Mouse (Mus musculus): ENCODE data around the gene Mecom. TPM values are rescaled to one million over a fixed set of nuclear protein-coding genes. Genes with fewer than 3 reads are reported as not detected.
"Not testable (repeated sequence)": the region's sequence is repeated elsewhere in the genome, so short reads cannot be mapped to it uniquely, and the experiment has no call there.

Mecom gene
- total RNA-seq, 2 experiments from 2014 or later, result 2.4 to 3.1 TPM

- DNase-seq (ENCODE audit: low spot score in 2 of 2), result no peak
These were observed 290.9 kb downstream of the Mecom start for GRCm38 (mm10) chr3:30256896-30257295.

GRCm38 (mm10) chr3:30255828-30256227, 292.0 kb downstream of the Mecom start:
- no peak for DNase-seq (ENCODE audit: low spot score in 2 of 2)

GRCm38 (mm10) chr3:30254451-30254850, 293.4 kb downstream of the Mecom start:
- DNase-seq (ENCODE audit: low spot score in 2 of 2), result no peak

- DNase-seq (ENCODE audit: low spot score in 2 of 2), result no peak
These were observed 294.1 kb downstream of the Mecom start for GRCm38 (mm10) chr3:30253714-30254113.

DNA sequence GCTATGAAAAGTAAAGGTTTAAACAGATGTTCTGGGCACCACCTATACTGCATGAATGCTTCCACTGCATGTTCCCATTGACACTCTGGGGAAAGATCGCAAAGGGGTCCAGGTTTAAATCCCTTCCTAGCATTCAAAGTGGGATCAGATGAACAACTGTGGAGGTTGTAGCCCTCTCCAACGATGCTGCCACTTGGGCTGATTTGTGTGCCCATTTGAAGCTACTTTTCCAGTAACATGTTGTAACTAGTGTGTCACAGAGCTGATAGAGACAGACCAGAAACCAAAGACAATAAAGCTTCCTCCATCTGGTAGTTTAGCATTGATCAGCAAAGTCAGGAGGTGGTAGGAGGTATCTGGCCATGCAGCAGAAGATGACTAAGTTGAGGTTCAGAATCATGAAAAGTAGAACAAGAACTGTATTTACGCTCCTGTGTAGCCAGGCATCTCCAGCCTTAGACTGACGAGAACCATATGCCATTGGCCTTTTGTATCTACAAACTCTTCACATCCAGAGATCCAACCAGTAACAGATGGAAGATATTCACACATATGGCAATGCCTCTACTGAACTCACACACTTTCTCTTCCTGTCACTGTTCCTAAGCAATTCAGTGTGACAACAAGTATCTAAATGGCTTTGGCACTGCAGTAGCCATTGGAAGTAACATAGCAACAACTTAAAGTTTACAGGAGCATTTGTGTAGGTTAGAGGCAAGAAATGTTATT, 299.0 kb downstream of the Mecom start:
- DNase-seq (ENCODE audit: low spot score in 2 of 2), result peak; percentile 10 to 59

GRCm38 (mm10) chr3:30247256-30247655, 300.6 kb downstream of the Mecom start:
- no peak for DNase-seq (ENCODE audit: low spot score in 2 of 2)

GRCm38 (mm10) chr3:30246431-30247041, 301.3 kb downstream of the Mecom start:
- no peak for DNase-seq (ENCODE audit: low spot score in 2 of 2)

- DNase-seq (ENCODE audit: low spot score in 2 of 2), result no peak
These were observed 301.9 kb downstream of the Mecom start for GRCm38 (mm10) chr3:30245950-30246349.

- DNase-seq (ENCODE audit: low spot score in 2 of 2), result no peak
These were observed 303.4 kb downstream of the Mecom start for GRCm38 (mm10) chr3:30244401-30244871.

DNA sequence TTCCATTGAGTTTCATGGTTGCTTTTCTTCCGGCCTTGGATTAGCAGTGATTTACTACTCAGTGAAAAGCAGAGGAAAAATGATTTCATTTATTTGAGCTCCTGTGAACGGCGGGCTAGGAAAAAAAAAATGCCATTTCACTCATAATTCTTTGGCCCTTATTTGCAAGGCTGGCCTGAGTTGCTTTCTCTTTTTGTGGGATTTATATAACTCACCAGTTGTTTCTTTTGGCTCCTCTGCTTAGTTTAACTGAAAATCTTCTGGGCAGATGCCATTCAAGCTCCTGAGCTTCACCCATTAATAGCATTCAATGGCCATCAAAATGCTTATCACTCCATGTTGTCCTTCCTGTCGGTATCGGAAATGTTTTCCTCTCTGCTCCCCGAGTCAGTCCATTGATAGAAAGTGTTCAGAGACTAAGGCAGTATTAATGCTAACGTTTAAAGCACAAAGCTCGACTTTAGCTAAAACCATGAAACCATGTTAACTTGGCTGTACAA, 304.0 kb downstream of the Mecom start:
- no peak for DNase-seq (ENCODE audit: low spot score in 2 of 2)

DNA sequence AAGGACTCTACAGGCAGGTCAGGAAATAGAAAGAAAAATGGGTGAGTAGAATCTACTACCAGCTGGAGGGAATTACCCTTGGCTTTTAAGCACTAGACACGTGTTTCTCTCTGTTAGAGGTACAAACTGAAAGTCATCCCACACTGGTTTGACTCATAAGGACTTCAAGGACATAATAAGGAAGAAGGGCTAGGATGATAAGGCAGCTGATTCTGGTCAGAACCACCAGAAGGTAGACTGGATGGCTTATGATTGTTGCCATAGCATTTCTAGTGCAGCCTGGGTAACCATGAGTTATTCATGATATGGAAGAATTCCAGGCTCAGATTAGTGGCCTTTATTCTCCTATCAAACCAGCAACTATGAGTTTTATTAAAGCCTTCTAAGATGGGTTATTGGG, 308.4 kb downstream of the Mecom start:
- DNase-seq (ENCODE audit: low spot score in 2 of 2), result no peak

GRCm38 (mm10) chr3:30237493-30237892, 310.3 kb downstream of the Mecom start:
- DNase-seq (ENCODE audit: low spot score in 2 of 2), result no peak

DNA sequence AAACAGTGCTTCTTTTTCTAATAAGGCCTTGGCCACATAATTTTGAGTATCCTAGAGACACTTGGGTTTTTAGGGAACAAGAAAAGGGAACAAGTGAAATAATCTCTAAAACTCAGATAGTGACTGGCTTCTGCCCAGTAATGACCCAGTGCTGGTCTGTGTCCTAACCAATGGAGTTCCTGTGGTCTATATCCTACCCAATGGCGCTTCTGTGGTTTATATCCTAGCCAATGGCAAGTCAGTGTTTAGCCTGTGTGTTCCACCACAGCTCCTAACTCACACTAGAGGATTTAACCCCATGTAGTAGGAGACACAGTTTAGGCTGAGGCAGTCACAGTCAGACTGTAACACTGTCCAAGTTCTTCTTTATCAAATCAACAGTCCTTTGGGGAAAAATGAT, 313.8 kb downstream of the Mecom start:
- DNase-seq (ENCODE audit: low spot score in 2 of 2), result no peak

DNA sequence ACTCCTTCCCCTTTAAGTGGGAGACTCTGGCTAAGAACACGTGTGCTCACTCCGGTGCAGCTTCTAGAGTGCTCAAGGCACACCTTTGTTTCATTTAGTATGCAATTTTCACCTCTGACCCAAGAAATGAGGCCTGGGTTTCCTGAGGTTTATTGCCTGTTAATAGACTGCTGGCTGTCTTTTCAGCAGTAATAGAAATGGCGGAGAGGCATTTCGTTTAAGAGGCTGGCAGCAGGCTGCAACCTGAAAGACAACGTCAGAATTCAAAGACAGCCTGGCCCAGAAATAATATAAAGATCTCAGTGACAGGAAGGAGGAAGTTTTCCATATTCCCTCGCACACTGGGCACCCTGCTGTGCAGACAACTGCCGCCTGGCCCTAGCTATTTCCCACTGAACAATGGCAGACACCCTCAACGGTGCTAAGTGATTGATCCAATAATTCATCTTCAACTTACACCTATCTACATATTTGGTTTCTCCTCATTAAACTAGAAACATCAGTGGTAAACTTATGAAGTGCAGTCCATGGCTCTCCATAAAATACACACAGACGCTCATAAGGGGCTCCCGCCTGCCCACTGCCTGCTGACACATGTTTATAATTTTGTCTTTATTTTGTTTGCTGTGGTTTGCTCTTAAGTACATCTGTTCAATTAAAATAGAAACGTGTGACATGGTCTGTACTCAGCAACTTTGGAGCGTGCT, 319.7 kb downstream of the Mecom start:
- no peak for DNase-seq (ENCODE audit: low spot score in 2 of 2)

GRCm38 (mm10) chr3:30226928-30227370, 320.9 kb downstream of the Mecom start:
- DNase-seq (ENCODE audit: low spot score in 2 of 2), result no peak

DNA sequence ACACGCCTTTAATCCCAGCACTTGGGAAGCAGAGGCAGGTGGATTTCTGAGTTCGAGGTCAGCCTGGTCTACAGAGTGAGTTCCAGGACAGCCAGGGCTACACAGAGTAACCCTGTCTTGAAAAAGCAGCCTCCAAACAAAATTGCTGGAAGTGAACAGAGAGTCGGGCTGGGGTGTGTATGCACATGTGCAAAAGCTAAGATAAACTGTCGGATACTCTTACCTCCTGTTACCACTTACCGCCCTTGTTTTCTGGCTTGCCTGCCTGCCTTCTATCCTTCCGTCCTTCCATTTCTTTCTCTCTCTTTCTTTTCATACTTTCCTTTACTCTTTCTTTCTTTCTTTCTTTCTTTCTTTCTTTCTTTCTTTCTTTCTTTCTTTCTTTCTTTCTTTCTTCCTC, 322.6 kb downstream of the Mecom start:
- DNase-seq (ENCODE audit: low spot score in 2 of 2), result not testable (repeated sequence)

DNA sequence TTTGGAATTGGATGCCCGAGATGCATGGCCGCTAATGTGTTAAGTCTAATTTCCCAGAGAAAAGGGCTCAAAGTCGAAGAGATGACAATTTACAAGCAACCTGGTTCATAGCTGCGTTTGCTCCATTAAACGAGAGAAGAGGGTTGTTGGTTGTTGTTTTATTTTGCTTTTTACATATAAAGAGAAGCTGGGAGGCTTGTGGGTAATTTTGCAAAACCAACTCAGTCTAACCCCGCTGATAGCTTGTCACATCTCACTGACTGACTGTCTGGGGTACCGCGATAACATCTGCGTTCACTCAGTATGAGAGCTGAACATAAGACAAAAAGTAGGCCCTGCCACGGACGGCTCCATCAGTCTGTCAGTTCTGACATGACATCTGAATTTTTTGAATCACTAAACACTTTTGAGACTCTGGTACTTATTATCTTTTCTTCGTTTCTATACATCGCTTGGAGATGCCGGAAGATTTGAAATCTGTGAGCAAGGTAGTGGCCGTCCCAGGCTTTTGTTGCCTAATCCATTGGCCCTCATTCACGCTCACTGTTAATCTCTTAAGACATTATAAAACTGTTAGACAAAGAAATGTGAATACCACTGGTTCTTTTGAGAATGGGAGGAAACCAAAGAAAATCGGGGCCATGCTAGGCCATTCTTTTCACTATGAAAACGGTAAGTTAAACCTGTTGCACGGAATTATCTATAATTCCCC, 327.0 kb downstream of the Mecom start:
- DNase-seq (ENCODE audit: low spot score in 2 of 2), result no peak

DNA sequence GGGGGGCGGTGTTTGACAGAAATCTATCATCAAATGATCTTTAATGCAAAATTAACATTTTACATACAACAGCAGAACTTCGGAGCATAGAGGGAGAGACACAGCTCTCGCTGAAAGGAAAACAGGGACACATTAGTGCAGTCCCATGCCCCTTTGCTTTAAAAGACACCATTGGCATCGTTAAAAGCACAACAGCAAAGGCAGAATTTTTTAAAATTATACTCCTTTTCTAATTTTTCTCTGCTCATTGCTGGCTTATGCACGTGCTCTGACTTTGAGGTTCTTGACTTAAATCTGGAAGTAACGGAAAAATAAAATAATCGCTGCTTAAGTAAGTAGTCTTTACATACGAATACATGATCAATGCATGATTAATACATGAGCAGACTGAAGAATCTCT, 327.9 kb downstream of the Mecom start:
- no peak for DNase-seq (ENCODE audit: low spot score in 2 of 2)

DNA sequence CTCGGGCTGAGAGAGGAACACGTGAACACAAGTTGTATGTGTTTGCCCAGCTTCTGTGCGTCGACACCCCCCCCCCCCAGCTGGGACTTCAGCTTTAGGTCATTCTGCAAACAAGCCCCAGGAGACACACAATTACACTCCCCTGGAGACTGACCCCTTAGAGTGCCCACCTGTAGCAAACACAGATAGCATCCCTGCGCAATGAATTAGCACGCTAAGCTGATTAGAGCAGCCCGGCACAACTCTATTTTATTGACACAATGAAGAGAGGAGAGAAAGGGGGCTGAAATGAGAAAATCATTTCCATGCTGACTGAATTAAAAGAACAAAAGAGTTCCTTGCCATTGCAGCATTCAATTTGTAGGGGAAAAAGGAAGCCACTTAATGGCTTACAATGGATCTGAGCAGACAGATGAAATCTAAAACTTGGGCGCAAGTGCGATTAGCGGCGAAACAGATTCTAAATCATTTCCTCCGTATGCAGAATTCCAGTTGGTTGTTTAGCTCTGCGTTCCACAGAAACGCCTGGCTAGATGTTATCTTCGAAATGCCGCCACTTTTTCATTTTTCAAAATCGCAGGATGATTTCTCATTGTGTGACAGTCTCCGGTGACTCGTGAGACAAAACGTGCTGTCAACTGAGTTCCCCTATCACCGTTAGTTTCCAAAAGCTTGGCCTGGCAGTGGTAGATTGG, 328.5 kb downstream of the Mecom start:
- peak in 1 of 2 experiments; percentile 10 for DNase-seq (ENCODE audit: low spot score in 2 of 2)

DNA sequence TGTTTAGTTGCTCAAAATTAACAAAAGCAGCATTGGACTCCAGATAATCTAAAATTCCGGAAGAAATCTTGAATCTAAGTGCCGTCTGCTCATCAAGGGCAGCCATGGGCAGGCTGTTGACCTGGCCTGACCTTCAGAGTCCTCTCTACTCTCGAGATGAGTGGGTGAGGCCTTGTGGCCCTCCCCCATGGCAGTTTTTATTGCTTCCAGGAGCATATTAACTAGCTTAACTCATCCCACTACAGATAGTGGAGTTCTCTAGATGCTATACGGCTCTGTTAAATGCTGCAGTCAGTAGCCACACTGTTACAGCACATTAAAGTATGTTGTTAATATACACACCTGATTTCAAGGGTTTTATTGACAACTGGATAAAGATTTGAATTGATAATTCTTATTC, 333.2 kb downstream of the Mecom start:
- no peak for DNase-seq (ENCODE audit: low spot score in 2 of 2)

Measured in layer of hippocampus, adult 18-20 months (tissue).